Mouse (Mus musculus) left cerebral cortex, adult 9 months (tissue): Measurements from ENCODE around the gene Sap30.
"Not testable (repeated sequence)": the region's sequence is repeated elsewhere in the genome, so short reads cannot be mapped to it uniquely, and the experiment has no call there.

Source experiments
- DNase-seq, 2 experiments: peaks; one replicate each; pipeline ENCODE4 v3.0.0; 2022; ENCODE audit warnings: low spot score in 2 of 2

The Sap30 gene

GRCm38 (mm10) chr8:57498494-57498846 lies 10.8 kb upstream of the Sap30 start:
- no peak for DNase-seq

- no peak for DNase-seq
Measured at GRCm38 (mm10) chr8:57491873-57492272, 4.2 kb upstream of the Sap30 start.

- no peak for DNase-seq
Measured at GRCm38 (mm10) chr8:57489896-57490295, 2.2 kb upstream of the Sap30 start.

- DNase-seq = no peak
Measured at GRCm38 (mm10) chr8:57489366-57489765, 1.7 kb upstream of the Sap30 start.

- DNase-seq = peak in 1 of 2 experiments; percentile 43
Measured at GRCm38 (mm10) chr8:57488312-57488765, 679 bp upstream of the Sap30 start.

- peak in 1 of 2 experiments; percentile 42 for DNase-seq
Measured at GRCm38 (mm10) chr8:57486491-57487440, 894 bp downstream of the Sap30 start.

GRCm38 (mm10) chr8:57480606-57481005 lies 7.1 kb downstream of the Sap30 start:
- no peak for DNase-seq

GRCm38 (mm10) chr8:57479700-57480099 lies 8.0 kb downstream of the Sap30 start:
- DNase-seq = no peak

GRCm38 (mm10) chr8:57478406-57478805 lies 9.3 kb downstream of the Sap30 start:
- no peak for DNase-seq

GRCm38 (mm10) chr8:57473751-57474150 lies 13.9 kb downstream of the Sap30 start:
- DNase-seq = no peak

GRCm38 (mm10) chr8:57470863-57471262 lies 16.8 kb downstream of the Sap30 start:
- DNase-seq = no peak

- DNase-seq = no peak
Measured at GRCm38 (mm10) chr8:57468624-57469023, 19.0 kb downstream of the Sap30 start.

- DNase-seq = no peak
Measured at GRCm38 (mm10) chr8:57463757-57464156, 23.9 kb downstream of the Sap30 start.

GRCm38 (mm10) chr8:57462839-57463238 lies 24.8 kb downstream of the Sap30 start:
- no peak for DNase-seq

- DNase-seq = no peak
Measured at GRCm38 (mm10) chr8:57457942-57458341, 29.7 kb downstream of the Sap30 start.

- DNase-seq = peak in 1 of 2 experiments; percentile 38
Measured at GRCm38 (mm10) chr8:57457152-57457551, 30.5 kb downstream of the Sap30 start.

- DNase-seq = no peak
Measured at GRCm38 (mm10) chr8:57455765-57456164, 31.9 kb downstream of the Sap30 start, which contains the start of gene Scrg1. Gene Scrg1, plus strand, starts transcription at chr8:57455923.

GRCm38 (mm10) chr8:57453361-57453760 lies 34.3 kb downstream of the Sap30 start:
- no peak for DNase-seq

GRCm38 (mm10) chr8:57451896-57452295 lies 35.8 kb downstream of the Sap30 start:
- no peak for DNase-seq

GRCm38 (mm10) chr8:57450726-57451125 lies 36.9 kb downstream of the Sap30 start:
- DNase-seq = no peak

GRCm38 (mm10) chr8:57445901-57446300 lies 41.8 kb downstream of the Sap30 start:
- DNase-seq = not testable (repeated sequence)

GRCm38 (mm10) chr8:57443289-57443688 lies 44.4 kb downstream of the Sap30 start:
- no peak for DNase-seq

GRCm38 (mm10) chr8:57441556-57441955 lies 46.1 kb downstream of the Sap30 start:
- DNase-seq = no peak
